Mouse (Mus musculus) myocyte (in vitro differentiated cells): ENCODE measurements around the gene Olfr487. TPM values are rescaled to one million over a fixed set of nuclear protein-coding genes. Genes with fewer than 3 reads are reported as not detected.
"Not testable (repeated sequence)": the region's sequence is repeated elsewhere in the genome, so short reads cannot be mapped to it uniquely, and the experiment has no call there.

ENCODE experiments used
- H3K27me3 ChIP-seq: one replicate; pipeline ENCODE4 v1.6.1; 2011; ENCODE audit not compliant: control insufficient read depth, insufficient read depth, insufficient read length
- H3K36me3 ChIP-seq: one replicate; pipeline ENCODE4 v1.6.1; 2011; ENCODE audit not compliant: control insufficient read depth, insufficient read depth
- H3K4me2 ChIP-seq: one replicate; pipeline ENCODE4 v1.6.1; 2011; ENCODE audit warnings: low read depth, control low read depth
- H3K4me3 ChIP-seq: one replicate; pipeline ENCODE4 v1.5.1; 2011; ENCODE audit warnings: mild to moderate bottlenecking, control low read depth, moderate library complexity
- H3K79me2 ChIP-seq: one replicate; pipeline ENCODE4 v1.6.1; 2011; ENCODE audit not compliant: control insufficient read depth, insufficient read depth
- H3ac ChIP-seq: one replicate; pipeline ENCODE4 v1.6.1; 2011; ENCODE audit not compliant: control insufficient read depth, insufficient read length
- CEBPB ChIP-seq: IDR thresholded peaks from 2 replicates; pipeline ENCODE4 v1.6.1; 2011; ENCODE audit warnings: mild to moderate bottlenecking, moderate library complexity; ENCODE audit not compliant: poor library complexity, insufficient read depth, severe bottlenecking
- E2F4 ChIP-seq: IDR thresholded peaks from one replicate; pipeline ENCODE4 v1.6.1; 2011; ENCODE audit warnings: mild to moderate bottlenecking, control low read depth, moderate library complexity; ENCODE audit not compliant: insufficient read depth
- MAX ChIP-seq: IDR thresholded peaks from one replicate; pipeline ENCODE4 v1.6.1; 2011; ENCODE audit warnings: low read depth, mild to moderate bottlenecking, control low read depth
- MYOD1 ChIP-seq, 3 experiments: IDR thresholded peaks; one replicate each; pipeline ENCODE4 v1.6.1; 2011; ENCODE audit warnings: control low read depth in 2 of 3, low read depth in 2 of 3, mild to moderate bottlenecking in 2 of 3, moderate library complexity in 1 of 3; ENCODE audit not compliant: insufficient read length in 2 of 3, control insufficient read depth in 1 of 3
- MYOG ChIP-seq, 3 experiments: IDR thresholded peaks; one replicate each; pipeline ENCODE4 v1.6.1; 2011; ENCODE audit warnings: control low read depth in 2 of 3, low read depth in 2 of 3, mild to moderate bottlenecking in 2 of 3; ENCODE audit not compliant: insufficient read length in 2 of 3, control insufficient read depth in 1 of 3, insufficient read depth in 1 of 3
- POLR2A ChIP-seq: IDR thresholded peaks from one replicate; pipeline ENCODE4 v1.6.1; 2011; ENCODE audit warnings: low read depth, mild to moderate bottlenecking, control low read depth, moderate library complexity; ENCODE audit not compliant: insufficient read length
- REST ChIP-seq: IDR thresholded peaks from one replicate; pipeline ENCODE4 v1.6.1; 2011; ENCODE audit warnings: mild to moderate bottlenecking, control low read depth, moderate library complexity; ENCODE audit not compliant: insufficient read depth, insufficient read length
- SRF ChIP-seq: IDR thresholded peaks from one replicate; pipeline ENCODE4 v1.6.1; 2011; ENCODE audit warnings: low read depth; ENCODE audit not compliant: control insufficient read depth, insufficient read length
- TCF12 ChIP-seq: IDR thresholded peaks from one replicate; pipeline ENCODE4 v1.6.1; 2011; ENCODE audit warnings: mild to moderate bottlenecking, control low read depth; ENCODE audit not compliant: poor library complexity, insufficient read depth, severe bottlenecking
- TCF3 ChIP-seq: IDR thresholded peaks from one replicate; pipeline ENCODE4 v1.6.1; 2011; ENCODE audit warnings: low read depth, control low read depth; ENCODE audit not compliant: insufficient read length
- polyA plus RNA-seq: library from polyadenylated mRNA; unstranded; fragments of >200 nt; fragmentation: generic; extraction: Trizol; gene quantifications from one replicate; pipeline ENCODE4 v1.2.1, GENCODE M21; 2012; ENCODE audit warnings: missing spikeins

Gene Olfr487
- polyA plus RNA-seq: not detected

DNA sequence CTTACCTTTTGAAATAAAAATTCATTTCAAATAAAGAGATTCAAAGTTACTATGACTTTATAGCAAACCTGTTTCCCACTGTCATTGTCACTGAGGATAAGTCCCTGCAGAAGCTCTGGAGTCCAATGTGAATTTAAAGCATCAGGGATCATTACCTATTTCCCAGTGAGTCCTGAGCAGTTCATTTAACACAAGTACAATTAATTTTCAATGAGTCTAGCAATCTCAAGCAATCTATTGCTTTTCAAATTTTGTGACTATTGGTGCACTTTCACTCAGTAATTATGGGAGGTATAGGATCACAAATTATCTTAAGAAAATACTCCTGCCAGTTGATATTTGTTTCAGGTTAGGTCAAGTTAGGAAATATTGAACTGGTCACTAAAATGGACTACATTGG, at the start of gene Olfr487:
TSS of gene Olfr487 (minus strand) at position 101 of the 400 bp plus-strand sequence.
- not testable (repeated sequence) for H3K4me2 ChIP-seq, H3K27me3 ChIP-seq, H3K79me2 ChIP-seq, H3ac ChIP-seq, H3K36me3 ChIP-seq, H3K4me3 ChIP-seq

DNA sequence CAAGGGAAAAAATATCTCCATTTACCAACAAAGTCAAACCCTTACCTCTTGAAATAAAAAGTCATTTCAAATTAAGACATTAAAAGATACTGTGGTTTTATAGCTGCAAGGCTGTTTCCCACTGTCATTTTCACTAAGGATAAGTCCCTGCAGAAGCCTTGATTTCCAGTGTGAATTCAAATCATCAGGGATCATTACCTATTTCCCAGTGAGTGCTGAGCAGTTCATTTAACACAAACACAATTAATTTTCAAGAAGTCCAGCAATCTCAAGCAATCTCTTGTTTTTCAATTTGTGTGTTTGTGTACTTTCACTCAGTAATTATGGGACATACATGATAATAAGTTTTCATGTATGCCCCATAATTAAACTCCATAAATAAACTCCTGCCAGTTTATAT, 43.8 kb upstream of the Olfr487 start, which contains the start of gene Olfr488:
TSS of gene Olfr488 (minus strand) at position 101 of the 400 bp plus-strand sequence.
- H3K36me3 ChIP-seq: no peaks in the 10 kb centered on the region
- TF ChIP-seq REST (no peak), TCF12 (no peak), MAX (no peak), TCF3 (no peak), E2F4 (no peak), POLR2A (no peak), SRF (no peak), MYOD1 (IDR thresholded peaks at IDR 0.05; ENCODE audit: control insufficient read depth in 1 of 3, insufficient read length in 2 of 3, low read depth in 2 of 3) (no peak)
- no peaks in the 10 kb centered on the region for H3K27me3 ChIP-seq

DNA sequence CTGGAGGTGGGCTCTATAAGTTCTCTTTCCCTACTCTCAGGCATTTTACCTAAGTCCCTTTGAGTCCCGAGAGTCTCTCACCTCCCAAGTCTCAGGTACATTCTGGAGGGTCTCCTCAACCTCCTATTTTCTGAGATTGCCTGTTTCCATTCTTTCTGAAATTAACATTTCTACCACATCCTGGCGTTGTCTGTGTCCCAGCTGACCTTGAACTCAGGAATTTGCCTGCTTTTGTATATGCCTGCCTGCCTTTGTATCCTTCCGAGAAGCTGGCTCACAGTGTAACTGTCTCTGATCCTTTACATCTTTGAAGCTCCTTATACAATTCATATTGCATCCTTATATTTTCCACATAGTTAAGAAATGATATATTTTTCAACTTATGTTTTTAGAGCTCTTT, 19.1 kb upstream of the Olfr487 start:
- Histone ChIP-seq H3K4me2 (no peak overlapping the region), H3K27me3 (no peaks in the 10 kb centered on the region), H3K4me3 (no peak overlapping the region), H3ac (no peak overlapping the region), H3K36me3 (no peaks in the 10 kb centered on the region), H3K79me2 (no peaks in the 10 kb centered on the region)
- TF ChIP-seq POLR2A (no peak), MYOG (IDR thresholded peaks at IDR 0.05; ENCODE audit: control insufficient read depth in 1 of 3, insufficient read depth in 1 of 3, insufficient read length in 2 of 3, low read depth in 2 of 3) (no peak), E2F4 (no peak), CEBPB (no peak)

More for the DNA sequence above, 43.8 kb upstream of the Olfr487 start, which contains the start of gene Olfr488:
- Histone ChIP-seq H3K4me3 (no peak within 1 kb of the TSS), H3ac (no peak within 1 kb of the TSS), H3K79me2 (no peaks in the 10 kb centered on the region), H3K4me2 (no peak within 1 kb of the TSS)

- no peak for TF ChIP-seq SRF
- Histone ChIP-seq H3K79me2 (no peaks in the 10 kb centered on the region), H3K4me3 (no peak overlapping the region), H3ac (no peak overlapping the region), H3K4me2 (no peak overlapping the region), H3K27me3 (no peaks in the 10 kb centered on the region), H3K36me3 (no peaks in the 10 kb centered on the region)
Measured at GRCm38 (mm10) chr7:108196938-108197337, 17.5 kb downstream of the Olfr487 start.

DNA sequence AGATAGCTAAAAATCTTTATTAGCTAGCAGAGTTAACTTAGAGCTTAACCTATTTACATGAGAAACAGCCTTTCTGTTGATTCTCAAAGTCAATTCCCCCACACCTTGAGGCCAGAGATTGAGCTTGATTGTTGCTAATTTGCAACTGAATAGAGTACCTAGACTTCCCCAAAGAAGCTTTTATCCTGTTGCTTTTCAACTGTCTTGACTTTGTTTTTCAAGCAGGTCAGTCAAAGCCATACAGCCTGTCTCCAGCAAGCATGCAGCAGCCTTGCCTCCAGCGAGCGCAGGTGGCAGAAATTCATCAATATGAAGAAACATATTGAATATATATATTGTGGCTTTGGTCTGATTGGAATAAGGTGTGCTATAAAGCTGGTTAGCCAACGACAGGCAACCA, 18.1 kb downstream of the Olfr487 start:
- H3K36me3 ChIP-seq, H3K4me3 ChIP-seq, H3K4me2 ChIP-seq, H3K79me2 ChIP-seq, H3ac ChIP-seq, H3K27me3 ChIP-seq: not testable (repeated sequence)

DNA sequence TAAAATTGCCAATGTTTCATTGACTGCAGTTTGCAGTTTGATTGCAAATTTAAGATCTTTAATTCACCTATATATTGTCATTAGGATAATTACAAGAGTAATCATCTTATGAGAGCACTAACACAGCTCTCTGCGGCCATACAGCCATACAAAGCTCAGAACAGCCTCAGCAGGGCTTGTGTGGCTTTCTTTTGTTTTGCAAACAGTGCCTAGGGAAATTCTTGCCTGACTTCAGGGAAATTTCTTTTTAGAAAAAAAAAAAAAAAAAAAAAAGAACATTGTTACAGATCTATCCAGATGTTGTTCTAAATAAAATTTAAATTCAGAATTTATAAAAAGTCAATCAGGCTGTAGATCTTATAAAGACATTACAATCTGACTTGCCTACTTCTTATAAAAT, 21.7 kb downstream of the Olfr487 start:
- not testable (repeated sequence) for H3ac ChIP-seq, H3K4me3 ChIP-seq, H3K27me3 ChIP-seq, H3K36me3 ChIP-seq, H3K79me2 ChIP-seq, H3K4me2 ChIP-seq

- H3K4me3 ChIP-seq, H3K36me3 ChIP-seq, H3ac ChIP-seq, H3K27me3 ChIP-seq, H3K4me2 ChIP-seq, H3K79me2 ChIP-seq: not testable (repeated sequence)
Measured at GRCm38 (mm10) chr7:108191196-108191595, 23.2 kb downstream of the Olfr487 start.

DNA sequence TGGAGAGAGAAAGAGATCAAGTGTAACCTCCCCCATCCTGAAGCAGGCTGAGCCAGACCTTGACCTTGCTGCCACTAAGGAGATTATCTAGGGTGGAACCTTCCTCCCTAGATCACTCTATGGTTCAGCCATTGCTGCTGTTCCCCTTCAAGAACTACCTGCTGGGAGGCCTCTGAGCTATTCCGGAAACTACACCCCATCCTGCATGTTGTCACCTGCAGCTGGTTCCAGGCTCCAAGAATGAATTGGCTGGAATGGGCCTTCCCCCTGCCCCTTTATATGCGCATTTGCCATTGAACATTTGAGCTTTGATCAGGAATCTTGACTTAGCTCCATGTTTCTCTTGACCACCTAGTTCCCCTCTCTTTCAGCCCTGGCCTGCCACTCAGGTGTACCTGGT, 29.2 kb downstream of the Olfr487 start:
- H3K4me2 ChIP-seq, H3K27me3 ChIP-seq, H3K79me2 ChIP-seq, H3K36me3 ChIP-seq, H3ac ChIP-seq, H3K4me3 ChIP-seq: not testable (repeated sequence)

GRCm38 (mm10) chr7:108184401-108184800, 30.0 kb downstream of the Olfr487 start:
- H3K4me2 ChIP-seq, H3K79me2 ChIP-seq, H3K36me3 ChIP-seq, H3ac ChIP-seq, H3K4me3 ChIP-seq, H3K27me3 ChIP-seq: not testable (repeated sequence)

DNA sequence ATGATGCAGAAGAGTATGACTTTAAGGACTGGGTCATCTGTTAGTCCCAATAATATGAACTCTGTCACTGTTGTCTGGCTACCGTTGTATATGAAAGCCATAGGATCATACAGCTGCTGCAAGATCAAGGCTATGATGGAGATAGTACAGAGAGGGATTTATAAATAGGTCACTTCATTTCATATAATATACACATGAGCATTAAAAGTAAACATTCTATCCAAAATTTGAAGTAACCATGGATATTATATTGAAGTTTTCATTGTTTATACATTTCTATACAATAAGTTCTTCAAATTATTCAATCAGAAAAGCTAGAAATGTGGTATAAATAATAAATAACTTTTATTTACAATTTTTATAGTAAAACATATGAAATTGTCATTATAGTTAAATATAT, 41.8 kb downstream of the Olfr487 start, which contains the start of gene Olfr486:
TSS of gene Olfr486 (minus strand) at position 101 of the 400 bp plus-strand sequence.
- not testable (repeated sequence) for H3K27me3 ChIP-seq, H3K36me3 ChIP-seq, H3K4me3 ChIP-seq, H3K4me2 ChIP-seq, H3ac ChIP-seq, H3K79me2 ChIP-seq
